Mouse (Mus musculus) mature B cell (primary cell): ENCODE data around the gene Canx.
"Not testable (repeated sequence)": the region's sequence is repeated elsewhere in the genome, so short reads cannot be mapped to it uniquely, and the experiment has no call there.

ENCODE experiments used
- in situ Hi-C: fragments of 300-500 bp; cut with MboI; formaldehyde crosslinking; loops from 2 replicates; pipeline ENCODE4 v1.14.3; 2019

Gene Canx

GRCm38 (mm10) chr11:50333181-50333580, 7.7 kb upstream of the Canx start:
- in situ Hi-C loops = no loop called here

- in situ Hi-C loops = loop anchor here (5.0 kb wide), 1 partner anchor 33 kb away; no protein-coding TSS in a partner anchor
Measured at GRCm38 (mm10) chr11:50329378-50329777, 3.9 kb upstream of the Canx start.

GRCm38 (mm10) chr11:50328075-50328625, 2.7 kb upstream of the Canx start:
- in situ Hi-C loops = loop anchor here (5.0 kb wide), 1 partner anchor 34 kb away; no protein-coding TSS in a partner anchor

GRCm38 (mm10) chr11:50326302-50326966, 961 bp upstream of the Canx start:
- in situ Hi-C loops = loop anchor here (5.0 kb wide), 1 partner anchor 36 kb away; no protein-coding TSS in a partner anchor

- in situ Hi-C loops = loop anchor here (5.0 kb wide), 1 partner anchor 37 kb away; no protein-coding TSS in a partner anchor
Measured at GRCm38 (mm10) chr11:50324751-50325471, 562 bp downstream of the Canx start.

- in situ Hi-C loops = no loop called here
Measured at GRCm38 (mm10) chr11:50323843-50324242, 1.6 kb downstream of the Canx start.

- in situ Hi-C loops = no loop called here
Measured at GRCm38 (mm10) chr11:50322345-50322744, 3.1 kb downstream of the Canx start.

GRCm38 (mm10) chr11:50321239-50321638, 4.2 kb downstream of the Canx start:
- in situ Hi-C loops = no loop called here

- in situ Hi-C loops = not testable (repeated sequence)
Measured at GRCm38 (mm10) chr11:50319343-50319742, 6.1 kb downstream of the Canx start.

GRCm38 (mm10) chr11:50312803-50313202, 12.7 kb downstream of the Canx start:
- in situ Hi-C loops = no loop called here

GRCm38 (mm10) chr11:50303406-50303805, 22.1 kb downstream of the Canx start:
- in situ Hi-C loops = no loop called here

- in situ Hi-C loops = no loop called here
Measured at GRCm38 (mm10) chr11:50292190-50292855, 33.1 kb downstream of the Canx start, which contains the start of gene Maml1. Maml1 (minus strand) TSS chr11:50292311.

GRCm38 (mm10) chr11:50291321-50292165, 33.9 kb downstream of the Canx start:
- in situ Hi-C loops = no loop called here

GRCm38 (mm10) chr11:50290486-50291225, 34.8 kb downstream of the Canx start:
- in situ Hi-C loops = no loop called here

- in situ Hi-C loops = loop anchor here (5.0 kb wide), 1 partner anchor 54 kb away; no protein-coding TSS in a partner anchor
Measured at GRCm38 (mm10) chr11:50286428-50286827, 39.0 kb downstream of the Canx start.

- in situ Hi-C loops = loop anchor here (5.0 kb wide), 1 partner anchor 53 kb away; no protein-coding TSS in a partner anchor
Measured at GRCm38 (mm10) chr11:50285696-50286095, 39.8 kb downstream of the Canx start.

GRCm38 (mm10) chr11:50285263-50285662, 40.2 kb downstream of the Canx start:
- in situ Hi-C loops = loop anchor here (5.0 kb wide), 1 partner anchor 53 kb away; no protein-coding TSS in a partner anchor

GRCm38 (mm10) chr11:50280053-50280452, 45.4 kb downstream of the Canx start:
- in situ Hi-C loops = no loop called here

GRCm38 (mm10) chr11:50279005-50279404, 46.5 kb downstream of the Canx start:
- in situ Hi-C loops = no loop called here

- in situ Hi-C loops = no loop called here
Measured at GRCm38 (mm10) chr11:50277706-50278105, 47.8 kb downstream of the Canx start.
